In genomic region chr4:55006024-55006423, GRCm38 (mm10) we compare ENCODE assay signal across 8 mouse cellular contexts.
DNase-seq lines count a peak whose midpoint lies in the region; ATAC-seq and TF ChIP-seq lines count a peak whose summit lies in the region.

No protein-coding gene starts in this region.

- H3K4me3 ChIP-seq in kidney, embryonic 15.5 days (replicated peaks) = peak overlapping the region; percentile 11; the same call in 1 of the 2 replicates
- no peak overlapping the region for H3K4me3 ChIP-seq in embryonic facial prominence, embryonic 15.5 days (replicated peaks)
- no peak overlapping the region for H3K4me3 ChIP-seq in hindbrain, embryonic 14.5 days (replicated peaks; ENCODE audit: low read length)
- H3K4me3 ChIP-seq in myocyte = no peak overlapping the region

- H3K36me3 ChIP-seq in kidney, embryonic 15.5 days = peaks cover 39% of the 10 kb centered on the region
- H3K36me3 ChIP-seq in embryonic facial prominence, embryonic 15.5 days = peaks cover 39% of the 10 kb centered on the region
- H3K36me3 ChIP-seq in hindbrain, embryonic 14.5 days (replicated peaks; ENCODE audit: control insufficient read depth, insufficient read depth) = peaks cover 46% of the 10 kb centered on the region
- peaks cover 10% of the 10 kb centered on the region for H3K36me3 ChIP-seq in myocyte (ENCODE audit: control insufficient read depth, insufficient read depth)

- no peak for ATAC-seq in kidney, embryonic 15.5 days (replicated peaks; ENCODE audit: low FRiP score)
- no peak for ATAC-seq in embryonic facial prominence, embryonic 15.5 days (ENCODE audit: insufficient number of reproducible peaks, low FRiP score, low TSS enrichment, low read depth)
- ATAC-seq in hindbrain, embryonic 14.5 days (ENCODE audit: low FRiP score) = no peak

- peaks cover 5% of the 10 kb centered on the region for H3K79me2 ChIP-seq in myocyte (ENCODE audit: control insufficient read depth, insufficient read depth)

- peak overlapping the region; percentile 51 for H3K4me2 ChIP-seq in kidney, embryonic 15.5 days
- no peak overlapping the region for H3K4me2 ChIP-seq in embryonic facial prominence, embryonic 15.5 days (replicated peaks)
- peak overlapping the region; percentile 44 for H3K4me2 ChIP-seq in hindbrain, embryonic 14.5 days (replicated peaks)
- peak overlapping the region; percentile 69 for H3K4me2 ChIP-seq in myocyte (ENCODE audit: low read depth)

- H3K27ac ChIP-seq in kidney, embryonic 15.5 days = peak overlapping the region; percentile 89
- H3K27ac ChIP-seq in embryonic facial prominence, embryonic 15.5 days (replicated peaks) = peak overlapping the region; percentile 63
- H3K27ac ChIP-seq in hindbrain, embryonic 14.5 days = peak overlapping the region; percentile 94

- no peak for DNase-seq in kidney, adult 18-20 months
- no peak for DNase-seq in hindbrain, embryonic 14.5 days (ENCODE audit: low spot score)
- DNase-seq in layer of hippocampus, postnatal 14 days (ENCODE audit: low spot score in 2 of 2) = no peak
- DNase-seq in ovary, postnatal 10 days (ENCODE audit: low spot score) = no peak
- no peak for DNase-seq in urinary bladder, adult 2 months (ENCODE audit: low spot score)

- H3K9ac ChIP-seq in kidney, embryonic 15.5 days = no peak overlapping the region
- H3K9ac ChIP-seq in embryonic facial prominence, embryonic 15.5 days = no peak overlapping the region
- peak overlapping the region; percentile 48; the same call in 1 of the 2 replicates for H3K9ac ChIP-seq in hindbrain, embryonic 14.5 days

- no peak for TF ChIP-seq POLR2A in myocyte (IDR thresholded peaks at IDR 0.05; ENCODE audit: insufficient read length, low read depth)

- peaks cover 37% of the 10 kb centered on the region for H3K4me1 ChIP-seq in kidney, embryonic 15.5 days
- peaks cover 18% of the 10 kb centered on the region; the same call in 1 of the 2 replicates for H3K4me1 ChIP-seq in embryonic facial prominence, embryonic 15.5 days
- H3K4me1 ChIP-seq in hindbrain, embryonic 14.5 days (replicated peaks; ENCODE audit: control insufficient read depth, insufficient read depth, low read length) = peaks cover 25% of the 10 kb centered on the region

- H3K9me3 ChIP-seq in kidney, embryonic 15.5 days (replicated peaks) = no peaks in the 10 kb centered on the region
- no peaks in the 10 kb centered on the region for H3K9me3 ChIP-seq in embryonic facial prominence, embryonic 15.5 days (replicated peaks)
- H3K9me3 ChIP-seq in hindbrain, embryonic 14.5 days (ENCODE audit: control insufficient read depth, low read length) = no peaks in the 10 kb centered on the region

- no peaks in the 10 kb centered on the region for H3K27me3 ChIP-seq in kidney, embryonic 15.5 days
- no peaks in the 10 kb centered on the region for H3K27me3 ChIP-seq in embryonic facial prominence, embryonic 15.5 days
- H3K27me3 ChIP-seq in hindbrain, embryonic 14.5 days (ENCODE audit: control insufficient read depth, insufficient read depth, low read length) = no peaks in the 10 kb centered on the region
- H3K27me3 ChIP-seq in myocyte (ENCODE audit: control insufficient read depth, insufficient read depth, insufficient read length) = no peaks in the 10 kb centered on the region

- no peak overlapping the region for H3ac ChIP-seq in myocyte (ENCODE audit: control insufficient read depth, insufficient read length)

- 68% methylated on average over 1 of the region's 1 CpGs for WGBS in kidney, embryonic 15.5 days
- WGBS in embryonic facial prominence, embryonic 15.5 days = 56% methylated on average over 1 of the region's 1 CpGs
- 33% methylated on average over 1 of the region's 1 CpGs for WGBS in hindbrain, embryonic 14.5 days

TF ChIP-seq in myocyte, 11 proteins besides CTCF, POLR2A, EP300 and RAD21:
- no peak for TF ChIP-seq CEBPB (IDR thresholded peaks at IDR 0.05; ENCODE audit: insufficient read depth, poor library complexity, severe bottlenecking)
- no peak for TF ChIP-seq TCF12 (IDR thresholded peaks at IDR 0.05; ENCODE audit: insufficient read depth, poor library complexity, severe bottlenecking)
- no peak for TF ChIP-seq REST (IDR thresholded peaks at IDR 0.05; ENCODE audit: insufficient read depth, insufficient read length)
- no peak for TF ChIP-seq MYOD1 (IDR thresholded peaks at IDR 0.05; ENCODE audit: control insufficient read depth in 1 of 3, insufficient read length in 2 of 3, low read depth in 2 of 3)
